Mouse (Mus musculus) brain, embryonic 14.5 days (tissue): Measurements from ENCODE around the gene 4930469K13Rik.

ENCODE experiments used
- CTCF ChIP-seq: fragments of 200-500 bp; IDR thresholded peaks from 2 replicates; pipeline ENCODE4 v1.5.1; 2012; ENCODE audit warnings: inconsistent platforms, mild to moderate bottlenecking, moderate library complexity, borderline replicate concordance; ENCODE audit not compliant: insufficient read depth, insufficient read length; ENCODE audit errors: extremely low read depth
- POLR2A ChIP-seq: fragments of 200-500 bp; IDR thresholded peaks from 2 replicates; pipeline ENCODE4 v1.6.1; 2012; ENCODE audit warnings: mild to moderate bottlenecking, inconsistent platforms, borderline replicate concordance; ENCODE audit not compliant: poor library complexity, insufficient read depth, insufficient read length, severe bottlenecking; ENCODE audit errors: extremely low read depth

DNA sequence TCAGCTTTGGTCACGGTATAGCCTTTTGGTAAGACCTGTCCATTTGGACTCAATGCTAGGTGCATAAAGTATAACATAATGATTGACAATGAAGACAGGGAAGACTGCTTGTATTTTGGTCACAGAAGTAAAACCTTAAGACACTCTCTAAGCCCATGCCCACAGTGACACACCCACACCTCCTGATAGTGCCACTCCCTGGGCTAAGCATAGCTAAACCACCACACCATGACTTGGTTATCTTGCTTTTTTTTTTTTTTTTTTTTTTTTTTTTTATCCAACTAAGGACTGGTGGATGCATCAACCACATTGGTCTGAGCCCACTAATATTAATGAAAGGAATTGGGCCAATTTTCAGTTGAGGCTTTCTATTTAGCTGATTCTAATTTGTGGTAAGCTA lies 10.9 kb upstream of the 4930469K13Rik start:
- TF ChIP-seq CTCF (no peak), POLR2A (no peak)
